Mouse (Mus musculus) MEL (cell line): ENCODE results near the gene Gpatch2l. TPM values are rescaled to one million over a fixed set of nuclear protein-coding genes. Genes with fewer than 3 reads are reported as not detected.

Experiments used
- DNase-seq: peaks from one replicate; pipeline ENCODE4 v3.0.0; 2011; ENCODE audit warnings: low read depth, low spot score
- H3K27ac ChIP-seq: 2 replicates; pipeline ENCODE4 v1.5.1; 2012; ENCODE audit warnings: low read depth, mild to moderate bottlenecking, control low read depth, low read length, moderate library complexity; ENCODE audit not compliant: control insufficient read depth
- H3K27me3 ChIP-seq, 2 experiments: fragments of 150-350 bp in 1 of 2; sonication (generic) in 1 of 2; 2 replicates each; pipeline ENCODE4 v1.6.1; 2012; ENCODE audit warnings: low read length in 2 of 2, mild to moderate bottlenecking in 2 of 2, improper control_type of control experiment in 1 of 2, moderate library complexity in 1 of 2; ENCODE audit not compliant: insufficient read depth in 2 of 2, control insufficient read depth in 1 of 2
- H3K36me3 ChIP-seq, 2 experiments: 2 replicates each; pipeline ENCODE4 v1.6.1; 2012 to 2014; ENCODE audit warnings: low read length in 2 of 2, improper control_type of control experiment in 1 of 2, inconsistent platforms in 1 of 2, mild to moderate bottlenecking in 1 of 2; ENCODE audit not compliant: insufficient read depth in 2 of 2, control insufficient read depth in 1 of 2
- H3K4me1 ChIP-seq, 2 experiments: fragments of 150-350 bp in 1 of 2; sonication (generic) in 1 of 2; 2 replicates each; pipeline ENCODE4 v1.6.1; 2012; ENCODE audit warnings: low read length in 2 of 2, improper control_type of control experiment in 1 of 2, mild to moderate bottlenecking in 1 of 2; ENCODE audit not compliant: insufficient read depth in 2 of 2, control insufficient read depth in 1 of 2
- H3K4me3 ChIP-seq, 2 experiments: fragments of 150-350 bp in 1 of 2; sonication (generic) in 1 of 2; 2 replicates each; pipeline ENCODE4 v1.5.1; 2012; ENCODE audit warnings: low read depth in 2 of 2, low read length in 2 of 2, mild to moderate bottlenecking in 2 of 2, moderate library complexity in 2 of 2, control low read depth in 1 of 2, improper control_type of control experiment in 1 of 2; ENCODE audit not compliant: control insufficient read depth in 1 of 2, insufficient read depth in 1 of 2
- H3K79me2 ChIP-seq: 2 replicates; pipeline ENCODE4 v1.6.1; 2012; ENCODE audit warnings: mild to moderate bottlenecking, low read length, moderate library complexity; ENCODE audit not compliant: control insufficient read depth, poor library complexity, insufficient read depth
- H3K9ac ChIP-seq: 2 replicates; pipeline ENCODE4 v1.6.1; 2012; ENCODE audit warnings: low read depth, mild to moderate bottlenecking, control low read depth, low read length, moderate library complexity; ENCODE audit not compliant: control insufficient read depth, poor library complexity, severe bottlenecking
- H3K9me3 ChIP-seq: fragments of 150-350 bp; sonication (generic); replicated peaks from 2 replicates; pipeline ENCODE4 v1.6.1; 2012; ENCODE audit warnings: mild to moderate bottlenecking, low read length, improper control_type of control experiment, moderate library complexity; ENCODE audit not compliant: insufficient read depth
- BHLHE40 ChIP-seq: IDR thresholded peaks from 2 replicates; pipeline ENCODE4 v1.6.1; 2012; ENCODE audit warnings: low read depth, mild to moderate bottlenecking, inconsistent platforms, low read length, improper control_type of control experiment, borderline replicate concordance
- CHD1 ChIP-seq: IDR thresholded peaks from 2 replicates; pipeline ENCODE4 v1.6.1; 2012; ENCODE audit warnings: low read depth, mild to moderate bottlenecking, inconsistent platforms, low read length, improper control_type of control experiment
- CHD2 ChIP-seq: IDR thresholded peaks from 2 replicates; pipeline ENCODE4 v1.6.1; 2011; ENCODE audit warnings: low read length, improper control_type of control experiment
- E2F4 ChIP-seq: IDR thresholded peaks from 2 replicates; pipeline ENCODE4 v1.6.1; 2011; ENCODE audit warnings: low read depth, low read length, improper control_type of control experiment, borderline replicate concordance
- ELF1 ChIP-seq: IDR thresholded peaks from 2 replicates; pipeline ENCODE4 v1.6.1; 2014; ENCODE audit warnings: low read depth, mild to moderate bottlenecking, inconsistent platforms, low read length, improper control_type of control experiment, moderate library complexity
- GABPA ChIP-seq: IDR thresholded peaks from 2 replicates; pipeline ENCODE4 v1.6.1; 2012; ENCODE audit warnings: low read depth, mild to moderate bottlenecking, inconsistent platforms, low read length, improper control_type of control experiment, moderate library complexity
- HCFC1 ChIP-seq: IDR thresholded peaks from 2 replicates; pipeline ENCODE4 v1.6.1; 2012; ENCODE audit warnings: low read depth, mild to moderate bottlenecking, inconsistent platforms, low read length, improper control_type of control experiment, moderate library complexity
- JUND ChIP-seq: IDR thresholded peaks from 2 replicates; pipeline ENCODE4 v1.6.1; 2011; ENCODE audit warnings: low read depth, mild to moderate bottlenecking, improper control_type of control experiment, low read length
- MAX ChIP-seq: IDR thresholded peaks from 2 replicates; pipeline ENCODE4 v1.6.1; 2011; ENCODE audit warnings: low read length, improper control_type of control experiment
- MAZ ChIP-seq: IDR thresholded peaks from 2 replicates; pipeline ENCODE4 v1.6.1; 2012; ENCODE audit warnings: low read depth, mild to moderate bottlenecking, inconsistent platforms, low read length, improper control_type of control experiment
- MEF2A ChIP-seq: IDR thresholded peaks from 2 replicates; pipeline ENCODE4 v1.6.1; 2014; ENCODE audit warnings: low read depth, mild to moderate bottlenecking, inconsistent platforms, low read length, improper control_type of control experiment; ENCODE audit not compliant: poor library complexity, insufficient replicate concordance, severe bottlenecking; ENCODE audit errors: extremely low read depth
- MXI1 ChIP-seq: IDR thresholded peaks from 2 replicates; pipeline ENCODE4 v1.6.1; 2011; ENCODE audit warnings: mild to moderate bottlenecking, low read depth, low read length, improper control_type of control experiment
- MYB ChIP-seq: IDR thresholded peaks from 2 replicates; pipeline ENCODE4 v1.6.1; 2011; ENCODE audit warnings: mild to moderate bottlenecking, low read depth, low read length, improper control_type of control experiment
- POLR2A ChIP-seq, 2 experiments: IDR thresholded peaks; 2 replicates each; pipeline ENCODE4 v1.6.1; 2011 to 2012; ENCODE audit warnings: low read length in 2 of 2, mild to moderate bottlenecking in 2 of 2, control low read depth in 1 of 2, improper control_type of control experiment in 1 of 2, low read depth in 1 of 2, moderate library complexity in 1 of 2; ENCODE audit not compliant: control insufficient read depth in 1 of 2, insufficient read depth in 1 of 2, poor library complexity in 1 of 2
- POLR2AphosphoS2 ChIP-seq: IDR thresholded peaks from 2 replicates; pipeline ENCODE4 v1.6.1; 2011; ENCODE audit warnings: low read length, improper control_type of control experiment
- POLR2AphosphoS5 ChIP-seq: IDR thresholded peaks from 2 replicates; pipeline ENCODE4 v1.6.1; 2012; ENCODE audit warnings: low read depth, borderline replicate concordance, mild to moderate bottlenecking, inconsistent platforms, low read length, moderate library complexity, mixed read lengths
- RAD21 ChIP-seq: IDR thresholded peaks from 2 replicates; pipeline ENCODE4 v1.6.1; 2011; ENCODE audit warnings: mild to moderate bottlenecking, low read depth, low read length, improper control_type of control experiment
- SIN3A ChIP-seq: IDR thresholded peaks from 2 replicates; pipeline ENCODE4 v1.6.1; 2012; ENCODE audit warnings: low read length, improper control_type of control experiment, inconsistent platforms
- SMC3 ChIP-seq: IDR thresholded peaks from 2 replicates; pipeline ENCODE4 v1.6.1; 2011; ENCODE audit warnings: low read depth, low read length, improper control_type of control experiment
- TAL1 ChIP-seq: IDR thresholded peaks from 2 replicates; pipeline ENCODE4 v1.6.1; 2012; ENCODE audit warnings: mild to moderate bottlenecking, inconsistent platforms, low read length, moderate library complexity, mixed read lengths
- TBP ChIP-seq: IDR thresholded peaks from 2 replicates; pipeline ENCODE4 v1.8.0; 2011; ENCODE audit warnings: low read depth, low read length, improper control_type of control experiment
- TCF12 ChIP-seq: IDR thresholded peaks from 2 replicates; pipeline ENCODE4 v1.6.1; 2014; ENCODE audit warnings: low read depth, mild to moderate bottlenecking, inconsistent platforms, low read length, improper control_type of control experiment, moderate library complexity
- UBTF ChIP-seq: IDR thresholded peaks from 2 replicates; pipeline ENCODE4 v1.6.1; 2012; ENCODE audit warnings: low read depth, mild to moderate bottlenecking, inconsistent platforms, low read length, improper control_type of control experiment, moderate library complexity, borderline replicate concordance; ENCODE audit not compliant: insufficient read depth
- USF2 ChIP-seq, 2 experiments: IDR thresholded peaks; 2 replicates each; pipeline ENCODE4 v1.6.1; 2011 to 2012; ENCODE audit warnings: improper control_type of control experiment in 2 of 2, low read length in 2 of 2, borderline replicate concordance in 1 of 2, inconsistent platforms in 1 of 2, low read depth in 1 of 2, mild to moderate bottlenecking in 1 of 2; ENCODE audit not compliant: insufficient read depth in 1 of 2
- ZC3H11A ChIP-seq: IDR thresholded peaks from 2 replicates; pipeline ENCODE4 v1.6.1; 2012; ENCODE audit warnings: low read depth, mild to moderate bottlenecking, inconsistent platforms, low read length, improper control_type of control experiment
- ZMIZ1 ChIP-seq: IDR thresholded peaks from 2 replicates; pipeline ENCODE4 v1.6.1; 2012; ENCODE audit warnings: low read depth, mild to moderate bottlenecking, inconsistent platforms, low read length, improper control_type of control experiment, moderate library complexity
- ZNF384 ChIP-seq: IDR thresholded peaks from 2 replicates; pipeline ENCODE4 v1.6.1; 2012; ENCODE audit warnings: low read depth, mild to moderate bottlenecking, inconsistent platforms, low read length, improper control_type of control experiment
- polyA plus RNA-seq, 2 experiments: library from polyadenylated mRNA; stranded (reverse) in 1 of 2; unstranded in 1 of 2; fragments of >175 nt in 1 of 2; fragments of >200 nt in 1 of 2; gene quantifications; 2 replicates each; pipeline versions ENCODE4 v1.2.1 to v1.2.4; 2012; ENCODE audit warnings: low replicate concordance in 2 of 2, low read depth in 1 of 2; ENCODE audit not compliant: insufficient read length in 2 of 2, insufficient read depth in 1 of 2, missing spikeins in 1 of 2
- total RNA-seq: library from RNA; depleted of rRNA; stranded (reverse); fragments of 300-350 nt; gene quantifications from 2 replicates; pipeline ENCODE4 v1.2.3, GENCODE M21; 2012

Gene Gpatch2l
- total and polyA plus RNA-seq, 3 experiments = 15.5 to 50.5 (median 18.6) TPM

- peak; percentile 7 for DNase-seq
- Histone ChIP-seq H3K27ac (no peak overlapping the region), H3K9ac (no peak overlapping the region), H3K36me3 (no peaks in the 10 kb centered on the region), H3K79me2 (no peaks in the 10 kb centered on the region), H3K4me3 (no peak overlapping the region), H3K4me1 (no peaks in the 10 kb centered on the region), H3K9me3 (no peaks in the 10 kb centered on the region), H3K27me3 (no peaks in the 10 kb centered on the region)
- TF ChIP-seq USF2 (IDR thresholded peaks at IDR 0.05; ENCODE audit: borderline replicate concordance in 1 of 2, insufficient read depth in 1 of 2, low read depth in 1 of 2, low read length in 2 of 2) (no peak), SIN3A (no peak), TBP (no peak), MXI1 (no peak), POLR2AphosphoS2 (no peak), RAD21 (no peak), SMC3 (no peak), CHD2 (no peak), MAX (no peak), E2F4 (no peak), HCFC1 (no peak), ZNF384 (no peak), BHLHE40 (no peak), ZC3H11A (no peak), GABPA (no peak), ELF1 (no peak), JUND (no peak), ZMIZ1 (no peak), MYB (no peak)
Observed at GRCm38 (mm10) chr12:86196944-86197343, 44.7 kb upstream of the Gpatch2l start.

GRCm38 (mm10) chr12:86203443-86204057, 38.1 kb upstream of the Gpatch2l start:
- TF ChIP-seq ZC3H11A (no peak), POLR2A (IDR thresholded peaks at IDR 0.05; ENCODE audit: control insufficient read depth in 1 of 2, insufficient read depth in 1 of 2, low read depth in 1 of 2, low read length in 2 of 2, poor library complexity in 1 of 2) (no peak), MXI1 (no peak), TAL1 (no peak), GABPA (no peak), MAX (no peak), ELF1 (no peak), E2F4 (no peak), POLR2AphosphoS5 (no peak), MAZ (no peak), SIN3A (no peak), MEF2A (no peak), CHD1 (no peak), UBTF (no peak), TCF12 (no peak), JUND (no peak)
- H3K4me1 ChIP-seq = no peaks in the 10 kb centered on the region
- no peak overlapping the region for H3K4me3 ChIP-seq
- H3K79me2 ChIP-seq = no peaks in the 10 kb centered on the region
- no peaks in the 10 kb centered on the region for H3K9me3 ChIP-seq
- DNase-seq = no peak
- no peak overlapping the region for H3K9ac ChIP-seq
- no peak overlapping the region for H3K27ac ChIP-seq
- H3K36me3 ChIP-seq = no peaks in the 10 kb centered on the region
- no peaks in the 10 kb centered on the region for H3K27me3 ChIP-seq
